In the genomic region with DNA sequence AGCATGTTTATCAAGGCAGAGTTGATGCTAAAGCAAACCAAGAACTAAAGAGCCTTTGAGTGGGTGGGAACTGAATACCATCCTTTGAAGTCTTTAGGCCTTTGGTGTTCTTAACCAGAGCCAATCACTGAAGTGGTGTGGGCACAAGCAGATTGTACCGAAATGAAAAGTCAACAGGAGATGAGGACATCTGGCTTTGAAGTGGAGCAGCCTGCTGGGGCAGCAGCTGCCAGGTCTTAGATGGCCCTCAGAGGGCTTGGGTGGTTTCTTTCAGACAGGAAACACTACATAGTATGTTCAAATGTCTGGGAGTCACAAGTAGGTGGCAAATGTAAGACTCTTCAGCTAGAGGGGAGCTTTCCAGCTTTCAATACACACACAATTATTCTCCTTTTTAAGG, we compare ENCODE assay signal across 27 mouse cellular contexts.
DNase-seq lines count a peak whose midpoint lies in the region; ATAC-seq and TF ChIP-seq lines count a peak whose summit lies in the region.
"Had no signal": no experiment of that assay in that cellular context is flagged by ENCODE, and none has a peak within 500 bp of the region (broad histone marks: within the 10 kb centered on the region; RNA-seq: fewer than 3 reads in every experiment).

No protein-coding gene starts in this region.

- no peak for TF ChIP-seq EP300 in lung, postnatal 0 days (IDR thresholded peaks at IDR 0.05)

- no peaks in the 10 kb centered on the region for H3K36me3 ChIP-seq in lung, embryonic 14.5 days (ENCODE audit: insufficient read depth)
- no peaks in the 10 kb centered on the region for H3K36me3 ChIP-seq in lung, postnatal 0 days (ENCODE audit: insufficient read depth, low read length)
- H3K36me3 ChIP-seq: embryonic facial prominence, embryonic 10.5 days; embryonic facial prominence, embryonic 13.5 days; forebrain, embryonic 12.5 days; forebrain, embryonic 15.5 days; heart, embryonic 15.5 days; hindbrain, embryonic 10.5 days; hindbrain, embryonic 13.5 days had no signal

- H3K9me3 ChIP-seq in lung, embryonic 14.5 days (ENCODE audit: low read depth, low read length), result peaks cover 6% of the 10 kb centered on the region; the same call in 1 of the 2 replicates
- no peaks in the 10 kb centered on the region for H3K9me3 ChIP-seq in lung, postnatal 0 days (ENCODE audit: low read length)
- H3K9me3 ChIP-seq: forebrain, embryonic 15.5 days had no signal

- H3K4me1 ChIP-seq in lung, embryonic 14.5 days (ENCODE audit: insufficient read depth), result no peaks in the 10 kb centered on the region
- no peaks in the 10 kb centered on the region for H3K4me1 ChIP-seq in lung, adult 2 months (ENCODE audit: control insufficient read depth, insufficient read depth, low read length)
- no peaks in the 10 kb centered on the region for H3K4me1 ChIP-seq in lung, postnatal 0 days (ENCODE audit: insufficient read depth, low read depth, low read length)
- H3K4me1 ChIP-seq: embryonic facial prominence, embryonic 10.5 days; embryonic facial prominence, embryonic 13.5 days; forebrain, embryonic 12.5 days; forebrain, embryonic 15.5 days; heart, embryonic 15.5 days; hindbrain, embryonic 10.5 days had no signal

- no peak for TF ChIP-seq CTCF in lung, embryonic 14.5 days (IDR thresholded peaks at IDR 0.05; ENCODE audit: low read depth)
- no peak for TF ChIP-seq CTCF in lung, adult 2 months (IDR thresholded peaks at IDR 0.05; ENCODE audit: insufficient read depth, low read length)
- TF ChIP-seq CTCF in lung, postnatal 0 days (IDR thresholded peaks at IDR 0.05), result no peak

- peak; percentile 7 to 16 for DNase-seq in cerebellum, postnatal 10 days
- DNase-seq in cerebellum, adult 11-12 months, result no peak
- peak; percentile 57 for DNase-seq in lung, embryonic 14.5 days
- DNase-seq in lung, adult 2 months, result no peak
- DNase-seq in lung, postnatal 0 days (ENCODE audit: low spot score), result peak; percentile 55
- DNase-seq in lung, adult 18-20 months, result no peak
- DNase-seq: adrenal gland, adult 8-10 months; adrenal gland, postnatal 25 days; cerebellum, adult 2 months; cerebellum, adult 9-11 months; cerebellum, postnatal 36 days; embryo, embryonic 11 days; gastrocnemius, postnatal 10 days; gastrocnemius, postnatal 36 days; heart, postnatal 10 days; heart, postnatal 36 days had no signal

- H3K27ac ChIP-seq in lung, embryonic 14.5 days (ENCODE audit: low read depth), result no peak overlapping the region
- H3K27ac ChIP-seq in lung, postnatal 0 days (ENCODE audit: low read length), result no peak overlapping the region
- H3K27ac ChIP-seq: embryonic facial prominence, embryonic 10.5 days; embryonic facial prominence, embryonic 13.5 days; forebrain, embryonic 12.5 days; forebrain, embryonic 15.5 days; heart, embryonic 15.5 days; hindbrain, embryonic 10.5 days; hindbrain, embryonic 13.5 days had no signal

- H3K27me3 ChIP-seq in lung, embryonic 14.5 days (ENCODE audit: insufficient read depth, low read length), result no peaks in the 10 kb centered on the region
- H3K27me3 ChIP-seq in lung, postnatal 0 days (replicated peaks; ENCODE audit: insufficient read depth, low read length), result no peaks in the 10 kb centered on the region
- H3K27me3 ChIP-seq: embryonic facial prominence, embryonic 13.5 days; forebrain, embryonic 12.5 days; forebrain, embryonic 15.5 days; heart, embryonic 15.5 days; hindbrain, embryonic 13.5 days had no signal

- no peak for TF ChIP-seq POLR2A in lung, adult 2 months (IDR thresholded peaks at IDR 0.05; ENCODE audit: borderline replicate concordance, extremely low read depth, low read depth, low read length)

- no peak overlapping the region for H3K4me2 ChIP-seq in lung, embryonic 14.5 days
- H3K4me2 ChIP-seq in lung, postnatal 0 days (replicated peaks; ENCODE audit: low read depth, low read length), result no peak overlapping the region
- H3K4me2 ChIP-seq: embryonic facial prominence, embryonic 13.5 days; forebrain, embryonic 12.5 days; forebrain, embryonic 15.5 days; heart, embryonic 11.5 days; heart, embryonic 15.5 days; hindbrain, embryonic 13.5 days had no signal

- peak; percentile 90 for ATAC-seq in lung, embryonic 14.5 days (ENCODE audit: insufficient read depth)
- peak; percentile 85 for ATAC-seq in lung, postnatal 0 days
- ATAC-seq: activated CD4-positive, CD25-positive, alpha-beta regulatory T cell, adult 4 months; forebrain, embryonic 15.5 days; hindbrain, embryonic 16.5 days had no signal

- H3K4me3 ChIP-seq in lung, embryonic 14.5 days (ENCODE audit: low read depth, low read length), result no peak overlapping the region
- H3K4me3 ChIP-seq in lung, adult 2 months (replicated peaks; ENCODE audit: extremely low read depth, low read depth, low read length), result no peak overlapping the region
- H3K4me3 ChIP-seq in lung, postnatal 0 days (ENCODE audit: low read depth, low read length), result no peak overlapping the region
- H3K4me3 ChIP-seq: embryonic facial prominence, embryonic 10.5 days; embryonic facial prominence, embryonic 13.5 days; erythroblast, embryonic 14.5 days; forebrain, embryonic 12.5 days; forebrain, embryonic 15.5 days; heart, embryonic 15.5 days; hindbrain, embryonic 10.5 days; hindbrain, embryonic 13.5 days had no signal

- WGBS in lung, embryonic 14.5 days, result 15% methylated on average over 1 of the region's 1 CpGs
- WGBS in lung, adult 2 months, result 27% methylated on average over 1 of the region's 1 CpGs
- WGBS in lung, postnatal 0 days, result 4% methylated on average over 1 of the region's 1 CpGs

- H3K9ac ChIP-seq in lung, embryonic 14.5 days, result no peak overlapping the region
- H3K9ac ChIP-seq in lung, postnatal 0 days (replicated peaks; ENCODE audit: low read depth), result no peak overlapping the region
- H3K9ac ChIP-seq: embryonic facial prominence, embryonic 13.5 days; forebrain, embryonic 12.5 days; forebrain, embryonic 15.5 days; heart, embryonic 15.5 days; hindbrain, embryonic 13.5 days had no signal

Comparison
In these comparisons a context has a peak if more than half of its experiments do, and no peak if none do; other contexts are left out.
1. DNase-seq: peak in cerebellum, postnatal 10 days (2 of 2), lung, embryonic 14.5 days (single experiment) and lung, postnatal 0 days (single experiment); none in cerebellum, adult 11-12 months (single experiment), lung, adult 2 months (single experiment) and lung, adult 18-20 months (0 of 2).